Mouse (Mus musculus): ENCODE data around the gene Npy4r. TPM values are rescaled to one million over a fixed set of nuclear protein-coding genes. Genes with fewer than 3 reads are reported as not detected.

Npy4r gene
- 0.11 TPM in 1 of 2 replicates, not detected in the other for polyA plus RNA-seq (2015; fragmentation: Nextera tagmentation; extraction: Ambion mirVana)

DNA sequence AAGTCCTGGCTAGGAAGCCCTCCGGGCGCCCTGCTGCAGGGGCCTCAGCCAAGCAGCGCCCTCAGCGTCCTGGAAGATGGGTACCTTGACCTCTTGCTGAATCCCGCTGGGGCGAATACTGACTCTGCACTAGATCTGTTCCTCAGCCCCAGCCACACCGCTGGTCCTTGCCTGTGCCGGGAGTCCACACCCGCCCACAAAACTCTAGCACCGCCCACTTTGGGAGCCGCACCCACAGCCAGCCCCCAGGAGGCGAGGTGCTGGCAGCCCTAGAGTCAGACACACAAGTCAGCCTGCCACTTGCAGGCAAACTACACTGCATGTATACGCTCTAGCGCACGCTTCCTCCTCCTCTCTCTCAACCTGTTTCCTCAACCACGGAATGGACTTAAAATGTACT lies at the start of gene Npy4r:
TSS of gene Npy4r (minus strand) at position 148 of the 400 bp plus-strand sequence.

DNA sequence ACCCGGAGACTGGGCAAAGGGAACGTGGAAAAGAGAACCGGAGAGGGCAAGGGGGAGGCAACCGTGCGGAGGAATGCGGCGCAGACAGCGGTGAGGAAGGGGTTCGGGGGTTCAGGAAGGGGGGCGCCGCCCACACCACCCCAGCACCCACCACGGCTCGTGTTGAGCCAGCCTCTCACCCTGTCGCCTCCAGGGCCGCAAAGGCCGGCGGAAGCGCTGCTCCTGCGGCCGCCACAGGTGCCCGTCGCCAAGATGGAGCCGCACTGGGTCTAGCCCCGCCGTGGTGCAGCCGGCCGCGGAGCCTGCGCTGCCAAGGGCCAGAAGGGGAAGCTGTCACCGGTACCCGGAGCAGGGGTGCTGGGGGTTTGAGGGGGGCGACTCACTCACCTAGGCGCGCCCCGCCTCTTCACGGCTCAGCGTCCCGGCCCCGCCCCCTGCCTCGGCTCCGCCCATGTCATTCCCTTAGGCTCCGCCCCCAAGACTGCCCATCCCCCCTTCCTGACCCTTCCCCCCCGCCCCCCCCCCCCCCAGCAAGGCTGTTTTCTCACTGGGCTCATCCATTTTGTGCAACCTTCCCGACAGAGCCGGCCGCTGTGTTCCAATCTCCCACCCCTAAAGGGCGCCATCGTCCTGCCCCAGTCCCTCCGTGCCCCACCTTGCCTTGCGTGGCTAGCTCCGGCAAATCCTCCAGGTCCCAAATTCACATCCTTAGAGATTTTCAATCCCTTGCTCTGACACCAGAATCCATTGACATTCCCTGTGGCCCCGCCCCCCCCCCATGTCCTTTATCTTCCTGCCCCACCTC lies 49.1 kb upstream of the Npy4r start, which contains the start of gene Gprin2:
TSS of gene Gprin2 (minus strand) at position 423 of the 805 bp plus-strand sequence.

DNA sequence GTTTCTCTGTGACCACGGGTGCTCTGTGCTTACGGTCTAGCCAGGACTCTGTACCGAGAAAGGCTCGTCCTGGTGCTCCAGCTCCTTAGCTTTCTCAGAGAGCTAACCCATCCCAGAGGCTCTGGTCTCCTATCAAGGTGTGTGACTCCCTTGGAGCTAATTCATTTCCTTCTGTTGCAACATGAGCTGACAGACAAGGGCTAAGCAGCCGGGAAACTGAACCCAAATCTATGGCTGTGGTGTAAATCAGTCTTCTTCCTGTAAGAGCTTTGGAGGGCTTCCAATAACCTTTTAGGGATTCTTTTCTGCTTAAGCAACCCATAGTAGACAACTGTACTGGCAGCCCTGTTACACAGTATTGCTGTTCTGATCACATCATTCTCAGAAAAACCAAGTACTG lies 49.7 kb downstream of the Npy4r start, which contains the start of gene A630023A22Rik:
TSS of gene A630023A22Rik (minus strand) at position 154 of the 400 bp plus-strand sequence.

Other genes with a start within 250 kb of the Npy4r start
- 13.1 and 16.1 TPM in 2 replicates for gene Gdf10, start 228.9 kb downstream of the Npy4r start, polyA plus RNA-seq (2015; fragmentation: Nextera tagmentation; extraction: Ambion mirVana)
- 0.50 and 0.60 TPM in 2 replicates for gene Gdf2, start 211.4 kb downstream of the Npy4r start, polyA plus RNA-seq (2015; fragmentation: Nextera tagmentation; extraction: Ambion mirVana)
- gene Rbp3, start 198.5 kb downstream of the Npy4r start, polyA plus RNA-seq (2015; fragmentation: Nextera tagmentation; extraction: Ambion mirVana), result not detected in 2 replicates
- not detected in 2 replicates for gene Zfp488, start 173.7 kb downstream of the Npy4r start, polyA plus RNA-seq (2015; fragmentation: Nextera tagmentation; extraction: Ambion mirVana)
- not detected in 2 replicates for gene Gm30083, start 137.3 kb downstream of the Npy4r start, polyA plus RNA-seq (2015; fragmentation: Nextera tagmentation; extraction: Ambion mirVana)
- gene Gm5460, start 135.7 kb downstream of the Npy4r start, polyA plus RNA-seq (2015; fragmentation: Nextera tagmentation; extraction: Ambion mirVana), result 0.06 and 0.17 TPM in 2 replicates
- not detected in 2 replicates for gene Antxrl, start 99.8 kb downstream of the Npy4r start, polyA plus RNA-seq (2015; fragmentation: Nextera tagmentation; extraction: Ambion mirVana)
- 4.6 and 5.2 TPM in 2 replicates for gene Anxa8, start 66.5 kb downstream of the Npy4r start, polyA plus RNA-seq (2015; fragmentation: Nextera tagmentation; extraction: Ambion mirVana)
- 0.32 TPM in 1 of 2 replicates, not detected in the other for gene A630023A22Rik, start 49.7 kb downstream of the Npy4r start, polyA plus RNA-seq (2015; fragmentation: Nextera tagmentation; extraction: Ambion mirVana)
- 0.50 and 0.87 TPM in 2 replicates for gene Gprin2, start 49.2 kb upstream of the Npy4r start, polyA plus RNA-seq (2015; fragmentation: Nextera tagmentation; extraction: Ambion mirVana)
- gene Syt15, start 67.1 kb upstream of the Npy4r start, polyA plus RNA-seq (2015; fragmentation: Nextera tagmentation; extraction: Ambion mirVana), result 0.43 and 0.69 TPM in 2 replicates
- 8.2 and 9.6 TPM in 2 replicates for gene Shld2, start 158.0 kb upstream of the Npy4r start, polyA plus RNA-seq (2015; fragmentation: Nextera tagmentation; extraction: Ambion mirVana)
- gene Glud1, start 158.2 kb upstream of the Npy4r start, polyA plus RNA-seq (2015; fragmentation: Nextera tagmentation; extraction: Ambion mirVana), result 67.2 and 81.3 TPM in 2 replicates
- 0.52 and 2.2 TPM in 2 replicates for gene Fam25c, start 202.9 kb upstream of the Npy4r start, polyA plus RNA-seq (2015; fragmentation: Nextera tagmentation; extraction: Ambion mirVana)
- 34.9 and 180 TPM in 2 replicates for gene Sncg, start 222.3 kb upstream of the Npy4r start, polyA plus RNA-seq (2015; fragmentation: Nextera tagmentation; extraction: Ambion mirVana)
- gene Mmrn2, start 223.0 kb upstream of the Npy4r start, polyA plus RNA-seq (2015; fragmentation: Nextera tagmentation; extraction: Ambion mirVana), result 5.7 and 13.2 TPM in 2 replicates

Data from adrenal gland, postnatal 0 days (tissue).